Mouse (Mus musculus) limb, embryonic 15.5 days (tissue): ENCODE measurements at regions not wholly inside any gene's neighbourhood (a gene's known extent, or its start where the extent isn't known, plus 50 kb on each side); places are given as distances from the start of the nearest gene placed in this dataset.

ENCODE experiments used
- ATAC-seq: fragments of 200-750 bp; cut with Nextera tagmentation; 2 replicates; pipeline ENCODE4 v1.8.0; 2017; ENCODE audit warnings: low read depth, moderate TSS enrichment; ENCODE audit not compliant: insufficient number of reproducible peaks, low FRiP score, low TSS enrichment
- H3K27ac ChIP-seq: fragments of 300-500 bp; sonication (generic); 2 replicates; pipeline ENCODE4 v1.5.1; 2015; ENCODE audit warnings: moderate library complexity, mild to moderate bottlenecking, inconsistent platforms
- H3K27me3 ChIP-seq: fragments of 300-500 bp; sonication (generic); 2 replicates; pipeline ENCODE4 v1.6.1; 2015; ENCODE audit warnings: inconsistent platforms
- H3K36me3 ChIP-seq: fragments of 300-500 bp; sonication (generic); 2 replicates; pipeline ENCODE4 v1.6.1; 2015; ENCODE audit warnings: inconsistent platforms
- H3K4me1 ChIP-seq: fragments of 300-500 bp; sonication (generic); 2 replicates; pipeline ENCODE4 v1.6.1; 2015; ENCODE audit warnings: inconsistent platforms
- H3K4me2 ChIP-seq: fragments of 300-500 bp; sonication (generic); 2 replicates; pipeline ENCODE4 v1.6.1; 2015; ENCODE audit warnings: mild to moderate bottlenecking, inconsistent platforms
- H3K4me3 ChIP-seq: fragments of 300-500 bp; sonication (generic); 2 replicates; pipeline ENCODE4 v1.5.1; 2015; ENCODE audit warnings: mild to moderate bottlenecking, inconsistent platforms
- H3K9ac ChIP-seq: fragments of 300-500 bp; sonication (generic); 2 replicates; pipeline ENCODE4 v1.6.1; 2015; ENCODE audit warnings: inconsistent platforms
- H3K9me3 ChIP-seq: fragments of 300-500 bp; sonication (generic); 2 replicates; pipeline ENCODE4 v1.6.1; 2016; ENCODE audit warnings: inconsistent platforms
- WGBS: fragments of 180-500 bp; shearing (Covaris S2); methylation state at CpG from one replicate; pipeline ENCODE4 v1.1.7; 2015; 5-methylcytosine and 5-hydroxymethylcytosine counted together

- no peak overlapping the region for H3K4me3 ChIP-seq
- peaks cover 2% of the 10 kb centered on the region; the same call in 1 of the 2 replicates for H3K4me1 ChIP-seq
- H3K4me2 ChIP-seq: no peak overlapping the region
- H3K9me3 ChIP-seq: no peaks in the 10 kb centered on the region
- no peak overlapping the region for H3K9ac ChIP-seq
- WGBS: 62% methylated on average over 5 of the region's 5 CpGs
- H3K27me3 ChIP-seq: no peaks in the 10 kb centered on the region
- H3K36me3 ChIP-seq: no peaks in the 10 kb centered on the region
- ATAC-seq: no peak
- H3K27ac ChIP-seq: no peak overlapping the region
Measured at GRCm38 (mm10) chr10:96880771-96881170, 264.0 kb downstream of the Btg1 start.

GRCm38 (mm10) chr10:96881212-96881611, 264.4 kb downstream of the Btg1 start:
- H3K27me3 ChIP-seq: no peaks in the 10 kb centered on the region
- 81% methylated on average over 5 of the region's 5 CpGs for WGBS

GRCm38 (mm10) chr10:96881660-96882059, 264.9 kb downstream of the Btg1 start:
- H3K27ac ChIP-seq: no peak overlapping the region
- no peaks in the 10 kb centered on the region for H3K27me3 ChIP-seq
- H3K36me3 ChIP-seq: no peaks in the 10 kb centered on the region
- H3K4me3 ChIP-seq: no peak overlapping the region
- no peak overlapping the region for H3K4me2 ChIP-seq
- ATAC-seq: no peak
- no peaks in the 10 kb centered on the region for H3K9me3 ChIP-seq
- WGBS: 76% methylated on average over 2 of the region's 2 CpGs
- no peak overlapping the region for H3K9ac ChIP-seq
- peaks cover 2% of the 10 kb centered on the region; the same call in 1 of the 2 replicates for H3K4me1 ChIP-seq

More at GRCm38 (mm10) chr10:96881212-96881611, 264.4 kb downstream of the Btg1 start:
- Histone ChIP-seq H3K36me3 (no peaks in the 10 kb centered on the region), H3K27ac (no peak overlapping the region), H3K9me3 (no peaks in the 10 kb centered on the region), H3K4me1 (peaks cover 2% of the 10 kb centered on the region; the same call in 1 of the 2 replicates), H3K9ac (no peak overlapping the region), H3K4me3 (no peak overlapping the region), H3K4me2 (no peak overlapping the region)
- ATAC-seq: no peak

DNA sequence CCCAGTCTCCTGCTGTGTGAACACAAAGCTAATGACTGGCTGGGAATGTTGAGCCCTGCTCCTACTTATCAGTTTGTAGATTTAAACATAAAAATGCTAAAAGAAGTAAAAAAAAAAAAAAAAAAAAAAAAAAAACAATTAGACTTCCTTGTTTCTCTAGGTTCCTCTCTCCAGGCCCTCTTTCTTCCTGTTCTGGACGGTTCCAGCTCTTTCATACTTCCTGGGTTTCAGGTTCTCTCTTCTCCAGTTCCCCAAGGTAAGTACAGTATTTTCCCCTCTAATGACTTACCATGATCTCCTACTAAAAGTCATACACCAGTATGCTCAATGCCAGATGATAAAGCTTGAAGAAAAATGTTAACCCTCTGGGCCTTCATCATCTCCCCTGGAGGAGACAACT, 284.3 kb downstream of the Btg1 start:
- 76% methylated on average over 1 of the region's 1 CpGs for WGBS
- no peaks in the 10 kb centered on the region for H3K36me3 ChIP-seq
- no peak overlapping the region for H3K4me3 ChIP-seq

GRCm38 (mm10) chr10:96905098-96905809, 288.4 kb downstream of the Btg1 start:
- 86% methylated on average over 4 of the region's 4 CpGs for WGBS
- no peak for ATAC-seq

More for the DNA sequence above, 284.3 kb downstream of the Btg1 start:
- no peaks in the 10 kb centered on the region for H3K4me1 ChIP-seq
- H3K27me3 ChIP-seq: no peaks in the 10 kb centered on the region
- H3K4me2 ChIP-seq: no peak overlapping the region
- H3K9me3 ChIP-seq: no peaks in the 10 kb centered on the region
- no peak overlapping the region for H3K27ac ChIP-seq
- no peak for ATAC-seq
- H3K9ac ChIP-seq: no peak overlapping the region

GRCm38 (mm10) chr10:96909661-96910315, 293.0 kb downstream of the Btg1 start:
- Histone ChIP-seq H3K4me1 (no peaks in the 10 kb centered on the region), H3K4me2 (no peak overlapping the region), H3K36me3 (no peaks in the 10 kb centered on the region), H3K27ac (no peak overlapping the region), H3K27me3 (no peaks in the 10 kb centered on the region), H3K4me3 (no peak overlapping the region), H3K9ac (no peak overlapping the region), H3K9me3 (peaks cover 6% of the 10 kb centered on the region; the same call in 1 of the 2 replicates)
- WGBS: 80% methylated on average over 1 of the region's 1 CpGs
- no peak for ATAC-seq

More at GRCm38 (mm10) chr10:96905098-96905809, 288.4 kb downstream of the Btg1 start:
- no peaks in the 10 kb centered on the region for H3K27me3 ChIP-seq
- no peak overlapping the region for H3K27ac ChIP-seq
- no peaks in the 10 kb centered on the region for H3K4me1 ChIP-seq
- H3K9ac ChIP-seq: no peak overlapping the region
- H3K36me3 ChIP-seq: no peaks in the 10 kb centered on the region
- H3K9me3 ChIP-seq: no peaks in the 10 kb centered on the region
- H3K4me3 ChIP-seq: no peak overlapping the region
- H3K4me2 ChIP-seq: no peak overlapping the region

DNA sequence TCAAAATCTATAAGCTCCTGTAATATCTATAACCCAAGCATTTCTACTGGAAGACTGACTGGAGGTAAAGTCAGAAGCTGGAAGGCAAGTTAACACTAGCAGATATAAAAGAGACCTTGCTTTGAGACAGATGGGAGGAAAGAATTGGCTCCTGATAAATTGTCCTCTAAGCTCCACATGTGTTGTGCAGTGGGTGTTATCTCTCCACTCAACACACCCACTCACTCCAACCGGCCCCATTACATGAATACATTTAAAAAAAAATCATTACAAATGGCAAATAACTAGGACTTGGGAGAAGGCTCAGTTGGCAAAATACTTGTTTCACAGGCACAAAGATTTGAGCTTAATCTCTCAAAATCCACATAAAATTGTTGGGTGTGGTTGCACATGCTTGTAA, 304.4 kb downstream of the Btg1 start:
- Histone ChIP-seq H3K4me2 (no peak overlapping the region), H3K9me3 (no peaks in the 10 kb centered on the region), H3K36me3 (no peaks in the 10 kb centered on the region), H3K27ac (no peak overlapping the region), H3K4me3 (no peak overlapping the region), H3K27me3 (no peaks in the 10 kb centered on the region), H3K9ac (no peak overlapping the region), H3K4me1 (no peaks in the 10 kb centered on the region)
- WGBS: 63% methylated on average over 1 of the region's 1 CpGs
- ATAC-seq: no peak

DNA sequence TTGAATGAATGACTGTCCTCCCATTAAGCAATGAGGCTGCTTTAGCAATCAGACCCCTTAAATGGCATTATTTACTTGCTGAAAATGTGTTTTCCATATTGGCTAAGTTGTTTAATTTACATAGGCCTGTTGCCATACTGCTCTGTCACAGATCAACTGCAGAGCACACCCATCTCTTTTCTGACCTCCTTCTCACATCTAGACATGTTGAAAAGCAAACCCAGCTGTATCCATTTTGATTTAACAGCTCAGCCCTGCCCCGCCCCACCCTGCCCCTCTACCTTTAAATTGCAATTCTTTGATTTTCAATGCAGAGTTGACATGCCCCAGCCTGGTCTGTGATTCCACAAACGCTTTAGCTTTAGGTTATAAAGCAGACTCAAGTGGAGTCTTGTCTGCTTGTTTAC, 307.5 kb downstream of the Btg1 start:
- no peaks in the 10 kb centered on the region for H3K4me1 ChIP-seq
- no peak overlapping the region for H3K9ac ChIP-seq
- no peaks in the 10 kb centered on the region for H3K36me3 ChIP-seq
- WGBS: 32% methylated on average over 2 of the region's 2 CpGs
- no peak for ATAC-seq
- H3K27ac ChIP-seq: no peak overlapping the region
- H3K27me3 ChIP-seq: no peaks in the 10 kb centered on the region
- H3K4me2 ChIP-seq: no peak overlapping the region
- no peaks in the 10 kb centered on the region for H3K9me3 ChIP-seq
- no peak overlapping the region for H3K4me3 ChIP-seq

- no peak overlapping the region for H3K4me3 ChIP-seq
- H3K27ac ChIP-seq: 0 out of 2 replicates have a peak overlapping the region, but pooled peaks have one; percentile 17
- ATAC-seq: no peak
- 55% methylated on average over 4 of the region's 4 CpGs for WGBS
- no peaks in the 10 kb centered on the region for H3K4me1 ChIP-seq
- H3K27me3 ChIP-seq: no peaks in the 10 kb centered on the region
- no peaks in the 10 kb centered on the region for H3K9me3 ChIP-seq
- no peak overlapping the region for H3K4me2 ChIP-seq
- no peaks in the 10 kb centered on the region for H3K36me3 ChIP-seq
- H3K9ac ChIP-seq: no peak overlapping the region
Measured at GRCm38 (mm10) chr10:96924722-96925121, 307.9 kb downstream of the Btg1 start.

GRCm38 (mm10) chr10:96925771-96926170, 309.0 kb downstream of the Btg1 start:
- no peak for ATAC-seq
- WGBS: 71% methylated on average over 2 of the region's 2 CpGs
- Histone ChIP-seq H3K4me2 (no peak overlapping the region), H3K9me3 (no peaks in the 10 kb centered on the region), H3K9ac (no peak overlapping the region), H3K27ac (no peak overlapping the region), H3K4me3 (no peak overlapping the region), H3K36me3 (no peaks in the 10 kb centered on the region), H3K27me3 (no peaks in the 10 kb centered on the region), H3K4me1 (no peaks in the 10 kb centered on the region)

GRCm38 (mm10) chr10:96934661-96935060, 317.9 kb downstream of the Btg1 start:
- H3K36me3 ChIP-seq: no peaks in the 10 kb centered on the region
- H3K9ac ChIP-seq: no peak overlapping the region
- no peak overlapping the region for H3K4me3 ChIP-seq
- H3K4me1 ChIP-seq: no peaks in the 10 kb centered on the region
- H3K4me2 ChIP-seq: no peak overlapping the region
- H3K27ac ChIP-seq: no peak overlapping the region
- H3K27me3 ChIP-seq: no peaks in the 10 kb centered on the region
- no peak for ATAC-seq
- 71% methylated on average over 4 of the region's 4 CpGs for WGBS
- H3K9me3 ChIP-seq: no peaks in the 10 kb centered on the region

- ATAC-seq: no peak
- no peaks in the 10 kb centered on the region for H3K4me1 ChIP-seq
- H3K4me3 ChIP-seq: no peak overlapping the region
- no peaks in the 10 kb centered on the region for H3K36me3 ChIP-seq
- no peak overlapping the region for H3K27ac ChIP-seq
- no peak overlapping the region for H3K4me2 ChIP-seq
- H3K27me3 ChIP-seq: no peaks in the 10 kb centered on the region
- WGBS: 91% methylated on average over 6 of the region's 6 CpGs
- no peaks in the 10 kb centered on the region for H3K9me3 ChIP-seq
- H3K9ac ChIP-seq: no peak overlapping the region
Measured at GRCm38 (mm10) chr10:96940887-96941518, 324.2 kb downstream of the Btg1 start.
